Mouse (Mus musculus) ovary, adult 18-20 months (tissue): ENCODE results near the gene Macf1.
"Not testable (repeated sequence)": the region's sequence is repeated elsewhere in the genome, so short reads cannot be mapped to it uniquely, and the experiment has no call there.

Experiments used
- DNase-seq: peaks from one replicate; pipeline ENCODE4 v3.0.0; 2022; ENCODE audit warnings: low spot score, mixed read lengths

The Macf1 gene

GRCm38 (mm10) chr4:123342642-123343470, 341.3 kb downstream of the Macf1 start, which contains the start of gene Bmp8a:
Gene Bmp8a, minus strand, starts transcription at chr4:123343252.
- peak; percentile 46 for DNase-seq

GRCm38 (mm10) chr4:123342091-123342641, 342.0 kb downstream of the Macf1 start:
- DNase-seq = no peak

GRCm38 (mm10) chr4:123340232-123340631, 343.9 kb downstream of the Macf1 start:
- no peak for DNase-seq

- DNase-seq = no peak
Measured at GRCm38 (mm10) chr4:123337693-123338092, 346.5 kb downstream of the Macf1 start.

- DNase-seq = no peak
Measured at GRCm38 (mm10) chr4:123335796-123336585, 348.2 kb downstream of the Macf1 start.

GRCm38 (mm10) chr4:123335244-123335643, 348.9 kb downstream of the Macf1 start:
- DNase-seq = not testable (repeated sequence)

GRCm38 (mm10) chr4:123334177-123334576, 350.0 kb downstream of the Macf1 start:
- no peak for DNase-seq

GRCm38 (mm10) chr4:123333151-123333550, 351.0 kb downstream of the Macf1 start:
- no peak for DNase-seq

GRCm38 (mm10) chr4:123331961-123332360, 352.2 kb downstream of the Macf1 start:
- DNase-seq = not testable (repeated sequence)

GRCm38 (mm10) chr4:123331326-123331725, 352.8 kb downstream of the Macf1 start:
- DNase-seq = no peak

GRCm38 (mm10) chr4:123328946-123329345, 355.2 kb downstream of the Macf1 start:
- DNase-seq = no peak

GRCm38 (mm10) chr4:123327630-123328029, 356.5 kb downstream of the Macf1 start:
- no peak for DNase-seq

GRCm38 (mm10) chr4:123326087-123326486, 358.1 kb downstream of the Macf1 start:
- peak; percentile 33 for DNase-seq

- no peak for DNase-seq
Measured at GRCm38 (mm10) chr4:123323534-123323933, 360.6 kb downstream of the Macf1 start, which contains the start of gene Oxct2a. Gene Oxct2a, minus strand, starts transcription at chr4:123323634.

- DNase-seq = not testable (repeated sequence)
Measured at GRCm38 (mm10) chr4:123322910-123323309, 361.2 kb downstream of the Macf1 start.

GRCm38 (mm10) chr4:123314497-123314896, 369.7 kb downstream of the Macf1 start:
- DNase-seq = no peak

- DNase-seq = no peak
Measured at GRCm38 (mm10) chr4:123313010-123313409, 371.1 kb downstream of the Macf1 start.

GRCm38 (mm10) chr4:123311845-123312244, 372.3 kb downstream of the Macf1 start:
- no peak for DNase-seq

GRCm38 (mm10) chr4:123308292-123308691, 375.9 kb downstream of the Macf1 start:
- no peak for DNase-seq

GRCm38 (mm10) chr4:123306999-123307398, 377.2 kb downstream of the Macf1 start:
- no peak for DNase-seq

- no peak for DNase-seq
Measured at GRCm38 (mm10) chr4:123305789-123306188, 378.4 kb downstream of the Macf1 start.
